Mouse (Mus musculus) heart, postnatal 36 days (tissue): ENCODE measurements at regions not wholly inside any gene's neighbourhood (a gene's known extent, or its start where the extent isn't known, plus 50 kb on each side); places are given as distances from the start of the nearest gene placed in this dataset.

Experiments used
- DNase-seq, 2 experiments: peaks; one replicate each; pipeline ENCODE4 v3.0.0; 2021 to 2022
- intact Hi-C: fragments of 180-260 bp; cut with DNase I; formaldehyde crosslinking; loops from one replicate; pipeline ENCODE4 v1.15.1; 2025

DNA sequence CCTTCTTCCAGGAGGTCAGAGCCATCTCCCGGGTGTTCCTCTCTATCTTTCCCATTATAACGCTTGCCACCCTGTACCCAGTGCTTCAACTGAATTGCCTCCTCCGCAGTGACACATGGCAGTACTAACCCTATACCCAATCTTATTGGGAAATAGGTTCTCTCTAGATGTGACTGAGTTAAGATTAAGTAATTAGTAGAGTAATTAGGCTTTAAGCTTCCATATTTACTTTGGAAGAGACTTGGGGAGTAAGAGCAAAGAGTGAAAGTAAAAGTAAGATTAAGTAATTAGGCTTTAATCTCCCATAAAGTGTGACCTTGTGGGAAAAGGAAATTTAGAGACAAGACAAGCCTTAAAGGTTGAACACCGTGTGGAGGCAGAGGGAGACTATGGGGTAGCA is 148.7 kb upstream of the Prok2 start:
- DNase-seq, result no peak
- intact Hi-C loops, result no loop called here

DNA sequence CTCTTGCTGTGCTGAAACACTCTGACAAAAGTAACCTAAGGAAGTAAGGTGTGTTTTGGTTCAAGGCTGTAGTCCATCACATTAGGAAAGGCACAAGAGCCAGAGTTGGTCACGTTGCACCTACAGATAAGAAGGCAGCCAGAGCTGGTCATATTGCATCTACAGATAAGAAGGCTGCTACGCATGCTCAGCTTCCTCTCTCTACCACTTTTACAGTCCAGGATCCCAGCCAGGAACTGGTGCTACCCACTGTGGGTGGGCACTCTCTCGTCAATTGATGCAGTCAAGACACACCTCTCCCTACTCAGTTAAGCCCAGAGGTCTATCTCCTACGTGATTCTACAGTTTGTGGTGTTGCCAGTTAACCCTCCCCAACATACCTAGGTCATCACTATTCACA is 147.8 kb upstream of the Prok2 start:
- no peak for DNase-seq
- intact Hi-C loops, result no loop called here

- intact Hi-C loops, result no loop called here
- DNase-seq, result no peak
These were observed 139.9 kb upstream of the Prok2 start for GRCm38 (mm10) chr6:99866061-99866460.

DNA sequence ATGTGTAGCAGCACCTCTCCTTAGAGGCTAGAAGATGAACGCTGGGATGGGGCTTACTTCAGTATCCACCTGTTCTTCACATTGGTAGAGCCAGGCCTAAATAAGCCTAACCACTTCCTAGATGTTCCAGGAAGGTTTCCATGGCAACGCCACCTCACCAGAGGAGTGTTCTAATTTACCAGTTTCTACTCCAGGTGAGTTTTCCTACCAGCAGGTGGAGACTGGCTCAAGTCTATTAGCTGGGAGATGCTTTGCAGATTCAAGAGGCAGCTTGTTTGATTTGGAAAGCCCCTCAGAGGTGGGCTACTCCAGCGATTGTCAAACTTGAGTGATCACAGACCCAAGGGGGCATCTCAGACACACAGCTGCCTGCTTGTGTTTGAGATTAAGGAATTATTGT is 138.8 kb upstream of the Prok2 start:
- intact Hi-C loops, result no loop called here
- DNase-seq, result no peak

- no peak for DNase-seq
- intact Hi-C loops, result no loop called here
These were observed 137.2 kb upstream of the Prok2 start for GRCm38 (mm10) chr6:99863418-99863817.

- DNase-seq, result no peak
- intact Hi-C loops, result no loop called here
These were observed 131.2 kb upstream of the Prok2 start for GRCm38 (mm10) chr6:99857411-99857810.

- no peak for DNase-seq
- intact Hi-C loops, result no loop called here
These were observed 127.5 kb upstream of the Prok2 start for GRCm38 (mm10) chr6:99853716-99854115.

DNA sequence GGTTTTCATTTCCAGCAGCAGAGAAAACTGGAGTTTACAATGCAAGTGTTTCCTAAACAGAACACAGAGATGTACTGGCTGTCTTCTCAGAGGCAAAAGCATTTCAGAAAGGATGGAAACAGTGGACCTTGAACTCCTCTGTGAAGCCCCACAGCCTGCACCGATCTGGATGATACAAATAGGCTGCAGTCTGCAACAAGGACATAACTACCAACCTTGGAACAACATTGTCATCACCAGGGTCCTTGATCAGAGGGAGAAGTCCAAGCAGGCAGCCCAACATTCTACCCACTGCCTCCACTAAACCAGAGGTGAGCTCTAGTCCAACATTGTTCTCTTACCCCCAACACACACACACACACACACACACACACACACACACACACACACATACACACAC is 124.5 kb upstream of the Prok2 start:
- no peak for DNase-seq
- intact Hi-C loops, result no loop called here

DNA sequence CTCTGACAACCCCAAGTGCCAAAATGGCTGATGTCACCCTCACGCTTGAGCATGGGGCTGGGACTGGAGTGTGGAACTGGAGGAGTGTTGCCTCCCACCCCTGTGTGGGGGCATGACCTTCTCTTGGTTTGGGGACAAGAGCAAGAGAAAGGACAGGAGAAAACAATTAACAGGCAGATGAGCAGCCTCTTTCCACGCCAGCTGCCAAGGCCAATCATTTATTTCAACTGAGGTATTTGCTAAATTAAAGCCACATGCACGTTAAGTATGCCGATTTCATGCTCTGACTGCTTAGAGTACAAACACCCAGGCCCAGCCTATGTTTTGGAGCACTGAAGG is 119.3 kb upstream of the Prok2 start:
- DNase-seq, result no peak
- intact Hi-C loops, result no loop called here

DNA sequence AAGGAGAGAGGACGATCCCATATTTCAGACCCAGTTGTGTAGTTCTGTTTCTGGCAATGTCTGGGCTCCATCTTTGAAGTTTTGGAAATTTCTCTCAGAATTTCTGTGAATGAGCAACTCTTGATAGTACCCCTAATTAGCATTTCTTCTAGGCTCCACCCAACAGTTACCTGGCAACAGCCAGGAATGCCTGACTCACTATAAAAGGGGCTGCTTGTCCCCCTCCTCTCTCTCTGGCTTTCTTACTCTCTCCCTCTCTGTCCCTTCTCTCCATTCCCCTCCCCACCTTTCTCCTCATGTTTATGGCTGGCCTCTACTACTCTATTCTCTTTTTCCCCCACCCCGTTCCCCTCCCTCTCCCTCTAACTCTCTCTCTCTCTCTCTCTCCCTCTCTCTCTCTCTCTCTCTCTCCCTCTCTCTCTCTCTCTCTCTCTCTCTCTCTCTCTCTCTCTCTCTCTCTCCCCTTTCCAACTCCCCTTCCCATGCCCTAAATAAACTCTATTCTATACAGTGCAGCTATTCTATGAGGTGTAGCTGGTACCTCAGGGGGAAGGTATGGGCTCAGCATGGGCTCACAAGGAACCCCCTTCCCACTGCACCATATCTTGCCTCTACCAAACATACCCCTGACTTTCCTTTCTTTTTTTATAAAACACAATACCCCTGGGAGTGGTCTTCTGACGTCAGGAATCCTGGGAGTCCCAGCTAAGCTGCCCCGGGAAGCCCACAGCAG is 118.7 kb upstream of the Prok2 start:
- DNase-seq, result no peak
- intact Hi-C loops, result no loop called here

GRCm38 (mm10) chr6:99843507-99843906 is 117.3 kb upstream of the Prok2 start:
- DNase-seq, result no peak
- intact Hi-C loops, result no loop called here

DNA sequence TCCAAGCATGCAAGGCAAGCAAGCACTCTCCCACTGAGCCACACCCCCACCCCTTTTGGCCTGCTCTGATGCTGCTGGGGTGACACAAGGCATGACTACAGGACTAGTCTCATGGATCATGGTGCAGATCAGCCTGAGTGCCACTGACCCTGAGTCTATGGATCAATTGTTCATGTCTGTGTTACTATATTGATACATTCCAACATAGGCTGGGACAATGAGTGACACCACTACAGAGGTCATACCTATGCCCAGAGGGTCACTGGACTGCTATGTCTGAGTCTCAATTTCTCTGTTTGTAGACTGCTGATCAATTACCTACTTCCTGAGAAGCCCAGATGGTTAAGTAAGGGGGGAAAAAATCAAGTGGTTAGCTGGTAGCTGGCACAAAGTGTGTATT is 116.5 kb upstream of the Prok2 start:
- DNase-seq, result no peak
- intact Hi-C loops, result no loop called here

- intact Hi-C loops, result no loop called here
- DNase-seq, result no peak
These were observed 114.6 kb upstream of the Prok2 start for GRCm38 (mm10) chr6:99840823-99841222.

- peak in 1 of 2 experiments; percentile 24 for DNase-seq
- intact Hi-C loops, result no loop called here
These were observed 107.1 kb upstream of the Prok2 start for GRCm38 (mm10) chr6:99833323-99833722.

- intact Hi-C loops, result no loop called here
- DNase-seq, result no peak
These were observed 101.4 kb upstream of the Prok2 start for GRCm38 (mm10) chr6:99827625-99828024.

DNA sequence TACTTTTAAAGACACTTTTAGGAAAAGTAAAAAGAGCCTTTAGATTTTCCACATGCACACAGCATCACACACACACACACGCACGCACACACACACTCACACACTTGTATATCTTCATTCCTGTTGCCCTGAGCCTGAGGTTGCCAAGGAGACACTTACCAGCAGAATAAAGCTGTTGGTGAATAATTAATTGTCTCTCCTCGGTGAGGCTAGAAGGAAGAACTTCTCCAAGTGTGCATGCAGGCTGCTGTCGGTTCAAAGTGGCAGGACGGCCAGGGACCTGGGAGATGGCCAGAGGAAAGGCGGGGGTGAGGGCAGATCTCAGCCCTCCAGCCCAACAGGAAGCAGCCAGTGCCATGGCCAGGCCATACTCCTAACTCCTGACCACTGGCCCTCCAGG is 98.6 kb upstream of the Prok2 start:
- intact Hi-C loops, result no loop called here
- no peak for DNase-seq

DNA sequence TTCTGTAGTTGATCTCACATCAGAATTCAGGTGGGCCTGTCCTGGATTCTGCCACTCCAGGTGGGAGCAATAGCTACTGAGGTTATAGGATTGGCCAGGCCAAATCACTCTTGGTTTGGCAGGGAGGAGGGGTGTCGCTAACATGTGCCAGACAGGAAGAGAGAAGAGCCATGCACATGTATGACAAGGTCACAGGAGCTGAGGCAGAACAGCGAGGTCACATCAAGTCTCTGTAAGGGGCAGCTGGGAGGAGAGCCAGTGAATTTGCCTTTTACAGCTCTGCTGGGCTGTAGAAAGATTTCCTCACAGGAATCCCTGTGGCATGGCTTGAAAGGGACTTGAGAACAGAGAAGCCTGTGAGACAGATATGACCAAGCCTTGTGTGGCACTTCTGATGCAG is 96.3 kb upstream of the Prok2 start:
- DNase-seq, result no peak
- intact Hi-C loops, result no loop called here

DNA sequence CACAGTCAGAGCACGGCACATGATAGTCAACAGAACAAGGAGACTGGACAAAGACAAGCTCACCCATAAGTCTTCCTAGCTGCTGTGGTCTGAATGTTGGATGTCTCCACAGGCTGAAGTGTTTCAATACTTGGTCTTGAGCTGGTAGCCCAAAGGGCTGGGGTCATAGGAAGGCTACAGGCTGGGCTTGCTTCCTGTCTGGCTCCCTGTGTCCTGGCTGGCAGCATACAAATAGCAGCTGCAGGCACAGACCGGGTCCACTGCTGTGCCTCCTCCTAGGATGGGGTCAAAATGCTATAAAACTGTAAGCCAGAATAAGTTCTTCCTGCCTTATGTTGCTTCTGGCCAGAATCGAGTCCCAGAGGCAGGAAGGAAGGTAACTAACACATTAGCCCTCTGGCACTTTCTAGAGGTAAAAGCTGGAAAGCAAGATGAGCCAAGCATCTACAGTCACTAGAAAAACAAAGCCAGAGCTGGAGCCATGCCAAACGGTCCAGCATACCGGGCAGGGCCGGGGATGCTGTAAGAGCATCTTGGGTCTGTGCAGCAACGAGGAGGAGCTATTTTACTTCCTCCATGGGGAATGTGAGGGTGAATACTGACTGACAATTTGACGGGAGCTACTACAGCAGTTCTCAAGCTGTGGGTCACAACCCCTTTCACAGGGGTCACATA is 93.2 kb upstream of the Prok2 start:
- intact Hi-C loops, result no loop called here
- no peak for DNase-seq

DNA sequence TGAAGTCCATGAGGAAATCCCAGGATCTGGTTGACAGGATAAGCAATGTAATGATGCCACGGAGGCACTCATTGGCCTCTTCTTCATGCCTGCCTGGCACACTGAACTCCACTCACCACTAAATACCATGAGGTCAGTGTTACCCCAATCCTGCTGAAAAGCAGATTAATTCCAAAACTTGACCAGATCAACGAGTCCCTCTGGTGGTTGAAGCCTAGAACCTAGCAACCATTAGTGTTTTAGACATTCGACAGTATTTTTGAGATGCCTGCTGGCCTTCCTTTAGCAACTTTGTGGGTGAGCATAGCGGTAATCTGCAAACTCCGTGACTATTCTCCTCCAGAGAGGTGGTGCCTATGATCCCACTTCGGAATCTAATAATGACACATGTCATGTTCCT is 92.3 kb upstream of the Prok2 start:
- intact Hi-C loops, result no loop called here
- DNase-seq, result no peak

DNA sequence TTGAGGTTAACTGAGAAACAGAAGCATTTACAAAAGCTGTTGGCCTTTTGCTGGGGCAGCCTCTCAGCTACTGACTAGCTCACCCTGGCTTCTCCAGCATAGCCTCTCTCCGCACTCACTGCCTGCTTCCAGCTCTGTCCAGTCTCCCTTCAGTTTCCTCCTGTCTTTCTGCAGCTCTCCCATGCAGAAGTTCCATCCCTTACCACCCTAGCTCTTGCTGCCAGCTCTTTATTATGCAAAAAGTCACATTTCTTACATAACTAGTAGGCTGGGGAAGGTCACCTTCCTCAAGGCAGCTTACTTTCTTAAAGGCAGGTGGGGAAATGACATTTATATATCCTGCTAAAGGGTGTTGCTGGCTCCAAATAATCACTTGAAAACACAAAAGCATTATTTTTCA is 91.1 kb upstream of the Prok2 start:
- intact Hi-C loops, result no loop called here
- DNase-seq, result no peak

DNA sequence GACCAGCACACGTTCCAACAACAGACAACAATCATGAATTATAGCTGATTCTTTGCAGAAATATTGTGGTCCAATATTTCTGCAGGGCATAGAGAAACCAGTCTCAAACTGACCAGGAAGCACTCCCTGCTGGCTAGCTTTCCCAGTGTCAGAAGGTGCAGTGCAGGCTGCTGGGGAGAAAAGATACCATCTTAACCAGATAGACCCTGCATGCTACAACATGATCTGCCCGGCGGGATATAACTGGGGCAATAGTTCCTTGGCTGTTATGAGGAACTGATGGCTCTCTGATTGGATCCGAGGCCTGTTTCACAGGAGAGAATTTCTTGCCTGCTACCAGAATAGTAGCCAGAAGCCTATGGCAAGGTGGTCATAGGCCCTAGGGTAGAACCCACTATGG is 86.9 kb upstream of the Prok2 start:
- DNase-seq, result no peak
- intact Hi-C loops, result no loop called here

DNA sequence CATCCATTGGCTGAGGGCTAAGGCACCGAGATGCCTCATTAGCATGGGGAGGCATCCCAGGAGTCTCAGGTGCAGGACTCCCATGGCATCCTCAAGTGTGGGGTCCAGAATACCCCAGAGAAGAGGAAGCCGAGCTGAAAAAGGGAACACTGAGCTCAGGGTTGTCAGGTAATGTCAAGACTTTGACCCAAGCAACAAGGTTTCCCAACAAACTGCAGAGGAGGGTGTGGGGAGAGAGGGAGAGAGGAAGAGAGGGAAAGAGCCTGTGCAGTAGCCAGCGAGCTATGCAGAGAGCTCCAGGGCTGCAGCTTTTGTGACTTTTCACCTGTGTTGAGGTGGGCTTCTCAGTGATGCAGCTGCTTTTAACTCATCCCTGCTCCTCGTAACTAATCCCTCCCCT is 85.7 kb upstream of the Prok2 start:
- DNase-seq, result no peak
- intact Hi-C loops, result no loop called here
